Mouse (Mus musculus) heart, embryonic 13.5 days (tissue): ENCODE data around the gene Tpsg1. TPM values are rescaled to one million over a fixed set of nuclear protein-coding genes. Genes with fewer than 3 reads are reported as not detected.

ENCODE experiments used
- ATAC-seq: fragments of 200-750 bp; cut with Nextera tagmentation; 2 replicates; pipeline ENCODE4 v1.8.0; 2017; ENCODE audit warnings: moderate TSS enrichment; ENCODE audit not compliant: insufficient number of reproducible peaks, low FRiP score, low TSS enrichment; ENCODE audit errors: extremely low read depth
- H3K27ac ChIP-seq: fragments of 300-500 bp; sonication (generic); replicated peaks from 2 replicates; pipeline ENCODE4 v1.5.1; 2015; ENCODE audit warnings: moderate library complexity, mild to moderate bottlenecking, inconsistent platforms
- H3K27me3 ChIP-seq: fragments of 300-500 bp; sonication (generic); replicated peaks from 2 replicates; pipeline ENCODE4 v1.6.1; 2015; ENCODE audit warnings: mild to moderate bottlenecking, inconsistent platforms
- H3K36me3 ChIP-seq: fragments of 300-500 bp; sonication (generic); 2 replicates; pipeline ENCODE4 v1.6.1; 2015; ENCODE audit warnings: mild to moderate bottlenecking, inconsistent platforms
- H3K4me1 ChIP-seq: fragments of 300-500 bp; sonication (generic); 2 replicates; pipeline ENCODE4 v1.6.1; 2015; ENCODE audit warnings: inconsistent platforms
- H3K4me2 ChIP-seq: fragments of 300-500 bp; sonication (generic); 2 replicates; pipeline ENCODE4 v1.6.1; 2015; ENCODE audit warnings: inconsistent platforms, mild to moderate bottlenecking, moderate library complexity
- H3K4me3 ChIP-seq: fragments of 300-500 bp; sonication (generic); 2 replicates; pipeline ENCODE4 v1.5.1; 2015; ENCODE audit warnings: moderate library complexity, mild to moderate bottlenecking, inconsistent platforms
- H3K9ac ChIP-seq: fragments of 300-500 bp; sonication (generic); 2 replicates; pipeline ENCODE4 v1.6.1; 2015; ENCODE audit warnings: inconsistent platforms, mild to moderate bottlenecking, moderate library complexity
- H3K9me3 ChIP-seq: fragments of 300-500 bp; sonication (generic); 2 replicates; pipeline ENCODE4 v1.6.1; 2016; ENCODE audit warnings: inconsistent platforms
- WGBS: fragments of 180-500 bp; shearing (Covaris S2); methylation state at CpG from one replicate; pipeline ENCODE4 v1.1.7; 2015; ENCODE audit warnings: mixed read lengths; 5-methylcytosine and 5-hydroxymethylcytosine counted together
- polyA plus RNA-seq: library from polyadenylated mRNA; unstranded; fragments of >200 nt; fragmentation: Nextera tagmentation; extraction: Ambion mirVana; gene quantifications from 2 replicates; pipeline ENCODE4 v1.2.1, GENCODE M21; 2015

Tpsg1 gene
- polyA plus RNA-seq, 1 experiment from 2014 or later: 0.78 TPM

- H3K27ac ChIP-seq: peak overlapping the region; percentile 81
- peaks cover 78% of the 10 kb centered on the region for H3K4me1 ChIP-seq
Observed at GRCm38 (mm10) chr17:25407352-25407751, 38.3 kb downstream of the Tpsg1 start.

DNA sequence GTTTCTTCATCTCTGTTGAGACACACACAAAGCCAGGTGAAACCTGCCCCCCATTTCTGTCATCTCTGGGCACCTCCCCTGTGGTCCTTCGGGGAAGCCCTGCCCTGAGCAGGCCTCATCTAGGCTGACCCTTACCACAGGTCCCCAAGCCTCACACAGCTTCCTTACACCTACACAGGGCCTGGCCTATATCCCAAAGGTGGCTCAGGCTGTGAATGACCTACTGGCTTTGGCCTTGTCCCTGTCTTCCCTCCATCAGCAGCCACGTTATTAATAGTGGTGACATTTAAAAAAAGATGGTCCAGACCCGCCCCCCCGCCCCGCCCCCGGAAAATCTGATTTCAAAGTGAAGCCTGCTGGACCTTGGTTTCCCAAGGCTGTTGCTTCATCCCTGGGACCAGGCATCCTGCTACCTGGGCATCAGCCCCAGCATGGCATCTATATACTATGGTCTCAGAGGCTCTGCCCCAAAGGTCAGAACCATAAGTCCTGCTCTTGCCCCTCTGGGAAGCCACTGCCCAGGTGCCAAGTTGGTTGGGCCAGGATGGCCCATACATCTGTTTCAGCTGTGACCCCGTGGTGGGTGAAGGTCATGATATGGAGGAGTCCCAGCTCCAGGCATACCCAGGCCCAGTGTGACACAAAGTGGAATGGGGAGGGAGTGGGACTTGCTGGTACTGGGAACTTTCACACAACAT is 39.4 kb downstream of the Tpsg1 start:
- Histone ChIP-seq H3K9ac (0 out of 2 replicates have a peak overlapping the region, but pooled peaks have one; percentile 1), H3K4me1 (peaks cover 78% of the 10 kb centered on the region), H3K4me2 (no peak overlapping the region), H3K36me3 (0 out of 2 replicates have a peak, but pooled peaks cover 5% of the 10 kb centered on the region), H3K27ac (peak overlapping the region; percentile 90), H3K9me3 (no peaks in the 10 kb centered on the region), H3K4me3 (no peak overlapping the region), H3K27me3 (no peaks in the 10 kb centered on the region)
- no peak for ATAC-seq
- WGBS: 56% methylated on average over 7 of the region's 7 CpGs

More at GRCm38 (mm10) chr17:25407352-25407751, 38.3 kb downstream of the Tpsg1 start:
- WGBS: 68% methylated on average over 4 of the region's 4 CpGs
- 0 out of 2 replicates have a peak, but pooled peaks cover 5% of the 10 kb centered on the region for H3K36me3 ChIP-seq
- no peak overlapping the region for H3K4me3 ChIP-seq
- ATAC-seq: no peak
- H3K4me2 ChIP-seq: no peak overlapping the region
- H3K9me3 ChIP-seq: no peaks in the 10 kb centered on the region
- peak overlapping the region; percentile 61; the same call in 1 of the 2 replicates for H3K9ac ChIP-seq
- H3K27me3 ChIP-seq: no peaks in the 10 kb centered on the region

GRCm38 (mm10) chr17:25409621-25410020 is 40.5 kb downstream of the Tpsg1 start:
- peaks cover 82% of the 10 kb centered on the region for H3K4me1 ChIP-seq
- peak overlapping the region; percentile 90 for H3K27ac ChIP-seq
- H3K4me2 ChIP-seq: peak overlapping the region; percentile 30; the same call in 1 of the 2 replicates
- WGBS: 72% methylated on average over 7 of the region's 7 CpGs
- no peaks in the 10 kb centered on the region for H3K9me3 ChIP-seq
- H3K27me3 ChIP-seq: no peaks in the 10 kb centered on the region
- H3K9ac ChIP-seq: peak overlapping the region; percentile 70
- no peaks in the 10 kb centered on the region for H3K36me3 ChIP-seq
- no peak overlapping the region for H3K4me3 ChIP-seq
- ATAC-seq: no peak

GRCm38 (mm10) chr17:25410180-25410579 is 41.1 kb downstream of the Tpsg1 start:
- H3K4me1 ChIP-seq: peaks cover 82% of the 10 kb centered on the region
- ATAC-seq: no peak
- H3K9me3 ChIP-seq: no peaks in the 10 kb centered on the region
- peak overlapping the region; percentile 70 for H3K9ac ChIP-seq
- H3K27ac ChIP-seq: peak overlapping the region; percentile 90
- no peak overlapping the region for H3K4me3 ChIP-seq
- H3K27me3 ChIP-seq: no peaks in the 10 kb centered on the region
- H3K36me3 ChIP-seq: no peaks in the 10 kb centered on the region
- peak overlapping the region; percentile 30 for H3K4me2 ChIP-seq
- WGBS: 20% methylated on average over 6 of the region's 6 CpGs

GRCm38 (mm10) chr17:25410786-25411185 is 41.7 kb downstream of the Tpsg1 start:
- peak overlapping the region; percentile 90 for H3K27ac ChIP-seq
- H3K9ac ChIP-seq: peak overlapping the region; percentile 70
- 32% methylated on average over 7 of the region's 7 CpGs for WGBS
- no peak overlapping the region for H3K4me3 ChIP-seq
- ATAC-seq: no peak
- no peaks in the 10 kb centered on the region for H3K36me3 ChIP-seq
- no peaks in the 10 kb centered on the region for H3K9me3 ChIP-seq
- peaks cover 82% of the 10 kb centered on the region for H3K4me1 ChIP-seq
- no peaks in the 10 kb centered on the region for H3K27me3 ChIP-seq
- H3K4me2 ChIP-seq: 0 out of 2 replicates have a peak overlapping the region, but pooled peaks have one; percentile 30

GRCm38 (mm10) chr17:25411251-25411650 is 42.2 kb downstream of the Tpsg1 start:
- Histone ChIP-seq H3K4me2 (no peak overlapping the region), H3K36me3 (no peaks in the 10 kb centered on the region), H3K9me3 (no peaks in the 10 kb centered on the region), H3K9ac (peak overlapping the region; percentile 70), H3K27ac (peak overlapping the region; percentile 90), H3K4me1 (peaks cover 82% of the 10 kb centered on the region), H3K4me3 (no peak overlapping the region), H3K27me3 (no peaks in the 10 kb centered on the region)
- no peak for ATAC-seq
- 31% methylated on average over 4 of the region's 4 CpGs for WGBS

GRCm38 (mm10) chr17:25414209-25414608 is 45.1 kb downstream of the Tpsg1 start:
- Histone ChIP-seq H3K36me3 (no peaks in the 10 kb centered on the region), H3K9ac (no peak overlapping the region), H3K9me3 (no peaks in the 10 kb centered on the region), H3K4me2 (no peak overlapping the region), H3K4me1 (peaks cover 79% of the 10 kb centered on the region), H3K27me3 (no peaks in the 10 kb centered on the region), H3K4me3 (no peak overlapping the region), H3K27ac (0 out of 2 replicates have a peak overlapping the region, but pooled peaks have one; percentile 83)
- ATAC-seq: no peak
- 33% methylated on average over 4 of the region's 4 CpGs for WGBS

DNA sequence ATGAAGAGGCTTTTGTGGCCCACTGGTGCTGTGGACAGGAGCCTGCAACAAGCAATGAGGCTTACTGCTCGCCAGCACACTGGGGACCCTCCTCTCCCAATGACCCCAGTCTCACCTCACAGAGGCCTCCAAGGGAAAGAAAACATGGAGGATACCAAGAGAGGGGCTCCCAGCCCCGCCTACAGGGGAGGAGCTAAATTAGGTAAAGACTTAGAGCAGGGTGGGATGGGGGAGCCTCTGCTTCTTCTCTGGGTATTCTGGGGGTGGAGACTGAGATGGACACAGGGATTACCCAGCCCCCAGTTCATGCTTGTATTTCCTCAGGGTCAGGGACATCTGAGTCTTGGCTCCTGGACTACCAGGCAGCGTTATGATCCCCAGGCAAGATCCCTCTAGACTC is 45.8 kb downstream of the Tpsg1 start:
- Histone ChIP-seq H3K36me3 (no peaks in the 10 kb centered on the region), H3K4me1 (peaks cover 79% of the 10 kb centered on the region), H3K27me3 (no peaks in the 10 kb centered on the region), H3K9me3 (no peaks in the 10 kb centered on the region), H3K4me2 (no peak overlapping the region), H3K4me3 (no peak overlapping the region), H3K27ac (peak overlapping the region; percentile 83), H3K9ac (peak overlapping the region; percentile 66)
- WGBS: 37% methylated on average over 3 of the region's 3 CpGs
- ATAC-seq: no peak

DNA sequence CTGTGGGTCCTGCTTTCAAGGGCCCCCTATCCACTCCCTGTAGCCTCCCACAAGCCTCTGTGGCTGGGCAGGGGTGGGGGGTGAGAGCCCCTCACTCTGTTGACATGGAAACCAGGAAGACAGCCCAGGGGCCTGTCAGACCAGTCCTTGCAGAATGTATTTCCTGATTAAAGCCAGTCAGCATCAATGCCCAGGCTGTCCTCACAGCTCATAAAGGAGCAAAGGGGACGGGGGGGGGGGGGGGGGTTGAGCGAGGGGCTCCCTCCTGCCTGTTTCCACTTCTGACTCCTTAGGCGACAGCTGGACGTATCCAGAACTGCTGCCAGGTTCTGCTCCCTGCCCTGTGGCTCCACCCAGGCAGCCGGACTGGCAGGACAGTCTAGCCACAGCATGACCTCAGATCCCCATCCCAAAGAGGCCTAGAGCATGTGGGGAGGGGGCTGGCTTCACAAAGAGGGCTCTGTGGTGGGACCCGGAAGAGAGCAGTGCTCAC is 46.4 kb downstream of the Tpsg1 start:
- H3K27me3 ChIP-seq: no peaks in the 10 kb centered on the region
- peak overlapping the region; percentile 83 for H3K27ac ChIP-seq
- H3K9ac ChIP-seq: peak overlapping the region; percentile 66
- no peak overlapping the region for H3K4me3 ChIP-seq
- peak overlapping the region; percentile 27 for H3K4me2 ChIP-seq
- H3K36me3 ChIP-seq: no peaks in the 10 kb centered on the region
- no peak for ATAC-seq
- peaks cover 78% of the 10 kb centered on the region for H3K4me1 ChIP-seq
- WGBS: 15% methylated on average over 5 of the region's 6 CpGs
- H3K9me3 ChIP-seq: no peaks in the 10 kb centered on the region

- peak overlapping the region; percentile 83 for H3K27ac ChIP-seq
- H3K36me3 ChIP-seq: no peaks in the 10 kb centered on the region; the same call in 1 of the 2 replicates
- 18% methylated on average over 3 of the region's 3 CpGs for WGBS
- peak overlapping the region; percentile 66 for H3K9ac ChIP-seq
- H3K4me2 ChIP-seq: peak overlapping the region; percentile 27
- H3K4me1 ChIP-seq: peaks cover 77% of the 10 kb centered on the region
- H3K9me3 ChIP-seq: no peaks in the 10 kb centered on the region
- H3K4me3 ChIP-seq: no peak overlapping the region
- no peak for ATAC-seq
- no peaks in the 10 kb centered on the region for H3K27me3 ChIP-seq
Observed at GRCm38 (mm10) chr17:25416219-25416618, 47.1 kb downstream of the Tpsg1 start.

GRCm38 (mm10) chr17:25417990-25418389 is 48.9 kb downstream of the Tpsg1 start:
- H3K4me3 ChIP-seq: no peak overlapping the region
- peaks cover 15% of the 10 kb centered on the region for H3K36me3 ChIP-seq
- H3K27me3 ChIP-seq: no peaks in the 10 kb centered on the region
- no peak overlapping the region for H3K27ac ChIP-seq
- H3K9me3 ChIP-seq: no peaks in the 10 kb centered on the region
- H3K4me2 ChIP-seq: no peak overlapping the region
- WGBS: 51% methylated on average over 6 of the region's 6 CpGs
- peaks cover 88% of the 10 kb centered on the region for H3K4me1 ChIP-seq
- ATAC-seq: no peak
- no peak overlapping the region for H3K9ac ChIP-seq
